In genomic region chr10:77606855-77607254, GRCm38 (mm10) we compare ENCODE assay signal across 8 mouse cellular contexts. TPM values are rescaled to one million over a fixed set of nuclear protein-coding genes. Genes with fewer than 3 reads are reported as not detected.
DNase-seq lines count a peak whose midpoint lies in the region; ATAC-seq and TF ChIP-seq lines count a peak whose summit lies in the region.

No protein-coding gene starts in this region.

- H3K4me3 ChIP-seq in cerebellum, adult 2 months (replicated peaks; ENCODE audit: insufficient read depth, low read depth, low read length) = peak overlapping the region; percentile 70
- peak overlapping the region; percentile 88 for H3K4me3 ChIP-seq in erythroblast, embryonic 14.5 days (replicated peaks)
- H3K4me3 ChIP-seq in limb, embryonic 13.5 days = peak overlapping the region; percentile 76
- H3K4me3 ChIP-seq in neural tube, embryonic 14.5 days (ENCODE audit: low read depth, low read length) = peak overlapping the region; percentile 61

- peak overlapping the region; percentile 87 for H3K9ac ChIP-seq in limb, embryonic 13.5 days
- H3K9ac ChIP-seq in neural tube, embryonic 14.5 days (replicated peaks; ENCODE audit: low read depth, low read length) = peak overlapping the region; percentile 62

- peaks cover 23% of the 10 kb centered on the region for H3K4me1 ChIP-seq in cerebellum, adult 2 months (ENCODE audit: control insufficient read depth, insufficient read depth, low read length)
- H3K4me1 ChIP-seq in erythroblast, embryonic 14.5 days (ENCODE audit: control insufficient read depth) = peaks cover 50% of the 10 kb centered on the region
- peaks cover 29% of the 10 kb centered on the region for H3K4me1 ChIP-seq in limb, embryonic 13.5 days
- H3K4me1 ChIP-seq in neural tube, embryonic 14.5 days (ENCODE audit: control insufficient read depth, insufficient read depth, low read length) = peaks cover 13% of the 10 kb centered on the region

- TF ChIP-seq POLR2A in cerebellum, adult 2 months (IDR thresholded peaks at IDR 0.05; ENCODE audit: borderline replicate concordance, insufficient read depth, low read length) = no peak

- peak overlapping the region; percentile 95 for H3K4me2 ChIP-seq in limb, embryonic 13.5 days (replicated peaks)
- peak overlapping the region; percentile 68 for H3K4me2 ChIP-seq in neural tube, embryonic 14.5 days (ENCODE audit: low read depth, low read length)

- WGBS in cerebellum, adult 2 months = 14% methylated on average over 7 of the region's 7 CpGs
- WGBS in limb, embryonic 13.5 days = 42% methylated on average over 7 of the region's 7 CpGs
- WGBS in neural tube, embryonic 14.5 days = 44% methylated on average over 7 of the region's 7 CpGs

- peaks cover 4% of the 10 kb centered on the region; the same call in 1 of the 2 replicates for H3K9me3 ChIP-seq in erythroblast, embryonic 14.5 days (ENCODE audit: control insufficient read depth, low read length)
- H3K9me3 ChIP-seq in limb, embryonic 13.5 days = no peaks in the 10 kb centered on the region; the same call in 1 of the 2 replicates
- H3K9me3 ChIP-seq in neural tube, embryonic 14.5 days (ENCODE audit: control insufficient read depth, low read length) = no peaks in the 10 kb centered on the region

- peak overlapping the region; percentile 78 for H3K27ac ChIP-seq in cerebellum, adult 2 months (ENCODE audit: insufficient read depth, low read length)
- peak overlapping the region; percentile 94 for H3K27ac ChIP-seq in limb, embryonic 13.5 days
- peak overlapping the region; percentile 96 for H3K27ac ChIP-seq in neural tube, embryonic 14.5 days (ENCODE audit: low read depth, low read length)

- no peaks in the 10 kb centered on the region for H3K27me3 ChIP-seq in cerebellum, adult 2 months (ENCODE audit: control insufficient read depth, insufficient read depth, low read length)
- no peaks in the 10 kb centered on the region for H3K27me3 ChIP-seq in erythroblast, embryonic 14.5 days (ENCODE audit: control insufficient read depth)
- no peaks in the 10 kb centered on the region for H3K27me3 ChIP-seq in limb, embryonic 13.5 days
- H3K27me3 ChIP-seq in neural tube, embryonic 14.5 days (ENCODE audit: control insufficient read depth, insufficient read depth, low read length) = no peaks in the 10 kb centered on the region

- peaks cover 45% of the 10 kb centered on the region for H3K36me3 ChIP-seq in erythroblast, embryonic 14.5 days (ENCODE audit: control insufficient read depth)
- peaks cover 39% of the 10 kb centered on the region for H3K36me3 ChIP-seq in limb, embryonic 13.5 days
- peaks cover 10% of the 10 kb centered on the region; the same call in 1 of the 2 replicates for H3K36me3 ChIP-seq in neural tube, embryonic 14.5 days (ENCODE audit: control insufficient read depth, insufficient read depth, low read length)

- DNase-seq in cerebellum, adult 2 months = no peak
- peak; percentile 34 for DNase-seq in 3T3-L1 (ENCODE audit: low read depth, low spot score)
- no peak for DNase-seq in layer of hippocampus, adult 18-20 months (ENCODE audit: low spot score in 2 of 2)
- no peak for DNase-seq in left cerebral cortex, adult 8-10 months (ENCODE audit: low spot score in 2 of 2)

- no peak for TF ChIP-seq CTCF in cerebellum, adult 2 months (IDR thresholded peaks at IDR 0.05; ENCODE audit: borderline replicate concordance, insufficient read depth, low read depth, low read length)

- ATAC-seq in cerebellum, adult (ENCODE audit: insufficient number of reproducible peaks, low FRiP score, low TSS enrichment) = no peak
- ATAC-seq in limb, embryonic 13.5 days (ENCODE audit: low FRiP score, low read depth) = peak; percentile 10; the same call in 1 of the 2 replicates
- ATAC-seq in neural tube, embryonic 14.5 days (ENCODE audit: low read depth) = peak; percentile 18

RNA-seq across cellular contexts. Expression of gene Gm49325, which starts 0.9 kb away (rescaled TPM):
- polyA plus RNA-seq in cerebellum, adult 2 months (2012; rRNA removed) = 33.8 and 37.7 TPM in 2 replicates
- not detected in 2 replicates for polyA plus RNA-seq in erythroblast, embryonic 14.5 days (2012)
- 3.9 TPM in 1 of 2 replicates, not detected in the other for polyA plus RNA-seq in limb, embryonic 13.5 days (2015; fragmentation: Nextera tagmentation; extraction: Ambion mirVana)
- 2.7 TPM in 1 of 2 replicates, not detected in the other for polyA plus RNA-seq in neural tube, embryonic 14.5 days (2014; fragmentation: Nextera tagmentation; extraction: Ambion mirVana)
- total RNA-seq in layer of hippocampus, adult 18-20 months (2021) = 10 to 100 TPM; 31.6 to 32.6 TPM
- 10 to 100 TPM; 17.1 to 31.9 (median 23.8) TPM for total RNA-seq in left cerebral cortex, adult 8-10 months (2022)

RNA-seq across cellular contexts. Expression of gene Sumo3, which starts 1.0 kb away (rescaled TPM):
- 301 and 310 TPM in 2 replicates for polyA plus RNA-seq in cerebellum, adult 2 months (2012; rRNA removed)
- polyA plus RNA-seq in erythroblast, embryonic 14.5 days (2012) = 3.1 and 3.3 TPM in 2 replicates
- polyA plus RNA-seq in limb, embryonic 13.5 days (2015; fragmentation: Nextera tagmentation; extraction: Ambion mirVana) = 389 and 422 TPM in 2 replicates
- 214 and 240 TPM in 2 replicates for polyA plus RNA-seq in neural tube, embryonic 14.5 days (2014; fragmentation: Nextera tagmentation; extraction: Ambion mirVana)
- 100 to 1,000 TPM; 144 to 147 TPM for total RNA-seq in layer of hippocampus, adult 18-20 months (2021)
- total RNA-seq in left cerebral cortex, adult 8-10 months (2022) = 100 to 1,000 TPM; 172 to 216 (median 192) TPM

RNA-seq across cellular contexts. Expression of gene Ube2g2, which starts 15.2 kb away (rescaled TPM):
- polyA plus RNA-seq in cerebellum, adult 2 months (2012; rRNA removed) = 37.5 and 39.5 TPM in 2 replicates
- 2.6 and 2.9 TPM in 2 replicates for polyA plus RNA-seq in erythroblast, embryonic 14.5 days (2012)
- polyA plus RNA-seq in limb, embryonic 13.5 days (2015; fragmentation: Nextera tagmentation; extraction: Ambion mirVana) = 89.3 and 96.0 TPM in 2 replicates
- 44.0 and 57.3 TPM in 2 replicates for polyA plus RNA-seq in neural tube, embryonic 14.5 days (2014; fragmentation: Nextera tagmentation; extraction: Ambion mirVana)
- total RNA-seq in layer of hippocampus, adult 18-20 months (2021) = 10 to 100 TPM; 84.7 to 86.9 TPM
- 10 to 100 TPM; 44.8 to 51.1 (median 49.0) TPM for total RNA-seq in left cerebral cortex, adult 8-10 months (2022)

RNA-seq across cellular contexts. Expression of gene Pttg1ip, which starts 25.3 kb away (rescaled TPM):
- 113 and 118 TPM in 2 replicates for polyA plus RNA-seq in cerebellum, adult 2 months (2012; rRNA removed)
- polyA plus RNA-seq in erythroblast, embryonic 14.5 days (2012) = 7.2 and 9.7 TPM in 2 replicates
- polyA plus RNA-seq in limb, embryonic 13.5 days (2015; fragmentation: Nextera tagmentation; extraction: Ambion mirVana) = 122 and 124 TPM in 2 replicates
- 64.2 and 82.6 TPM in 2 replicates for polyA plus RNA-seq in neural tube, embryonic 14.5 days (2014; fragmentation: Nextera tagmentation; extraction: Ambion mirVana)
- total RNA-seq in layer of hippocampus, adult 18-20 months (2021) = 10 to 100 TPM; 69.2 to 78.2 TPM
- 10 to 100 TPM; 80.9 to 92.5 (median 89.4) TPM for total RNA-seq in left cerebral cortex, adult 8-10 months (2022)

Comparison
In these comparisons a context has a peak if more than half of its experiments do, and no peak if none do; other contexts are left out.
1. RNA of gene Sumo3, which starts 1.0 kb away (polyA plus RNA-seq): 389 to 422 TPM in limb, embryonic 13.5 days, 301 to 310 TPM in cerebellum, adult 2 months and 214 to 240 TPM in neural tube, embryonic 14.5 days; 3.1 to 3.3 TPM in erythroblast, embryonic 14.5 days; every median in the first group is over 10 times any median in the second.
2. Peak in every context shown above with its lines, with median percentiles within 50 percentile points of each other: H3K27ac ChIP-seq and H3K4me3 ChIP-seq.